Mouse (Mus musculus): ENCODE data around the gene Eral1.
"Not testable (repeated sequence)": the region's sequence is repeated elsewhere in the genome, so short reads cannot be mapped to it uniquely, and the experiment has no call there.

Gene Eral1

GRCm38 (mm10) chr11:78087756-78088281, 7.6 kb upstream of the Eral1 start:
- no peak for DNase-seq (ENCODE audit: low spot score)

- no peak for DNase-seq (ENCODE audit: low spot score)
These were observed 6.8 kb upstream of the Eral1 start for GRCm38 (mm10) chr11:78086925-78087479.

GRCm38 (mm10) chr11:78083595-78083994, 3.4 kb upstream of the Eral1 start:
- DNase-seq (ENCODE audit: low spot score), result no peak

GRCm38 (mm10) chr11:78074666-78075065, 5.5 kb downstream of the Eral1 start:
- no peak for DNase-seq (ENCODE audit: low spot score)

GRCm38 (mm10) chr11:78074277-78074652, 5.9 kb downstream of the Eral1 start:
- no peak for DNase-seq (ENCODE audit: low spot score)

GRCm38 (mm10) chr11:78073577-78074276, 6.5 kb downstream of the Eral1 start:
- no peak for DNase-seq (ENCODE audit: low spot score)

- no peak for DNase-seq (ENCODE audit: low spot score)
These were observed 7.6 kb downstream of the Eral1 start for GRCm38 (mm10) chr11:78072425-78073130.

- no peak for DNase-seq (ENCODE audit: low spot score)
These were observed 8.2 kb downstream of the Eral1 start for GRCm38 (mm10) chr11:78071938-78072337.

GRCm38 (mm10) chr11:78069646-78070045, 10.5 kb downstream of the Eral1 start:
- no peak for DNase-seq (ENCODE audit: low spot score)

GRCm38 (mm10) chr11:78069130-78069529, 11.1 kb downstream of the Eral1 start:
- DNase-seq (ENCODE audit: low spot score), result no peak

GRCm38 (mm10) chr11:78067566-78067965, 12.6 kb downstream of the Eral1 start:
- DNase-seq (ENCODE audit: low spot score), result no peak

GRCm38 (mm10) chr11:78066641-78067040, 13.5 kb downstream of the Eral1 start:
- no peak for DNase-seq (ENCODE audit: low spot score)

GRCm38 (mm10) chr11:78065906-78066305, 14.3 kb downstream of the Eral1 start:
- DNase-seq (ENCODE audit: low spot score), result no peak

- DNase-seq (ENCODE audit: low spot score), result no peak
These were observed 17.6 kb downstream of the Eral1 start for GRCm38 (mm10) chr11:78062563-78062962.

GRCm38 (mm10) chr11:78059833-78060757, 20.1 kb downstream of the Eral1 start:
- DNase-seq (ENCODE audit: low spot score), result peak; percentile 79

GRCm38 (mm10) chr11:78056946-78057345, 23.2 kb downstream of the Eral1 start:
- DNase-seq (ENCODE audit: low spot score), result no peak

GRCm38 (mm10) chr11:78053078-78053477, 27.1 kb downstream of the Eral1 start:
- DNase-seq (ENCODE audit: low spot score), result no peak

- DNase-seq (ENCODE audit: low spot score), result not testable (repeated sequence)
These were observed 31.5 kb downstream of the Eral1 start for GRCm38 (mm10) chr11:78048637-78049036.

- peak; percentile 87 for DNase-seq (ENCODE audit: low spot score)
These were observed 35.4 kb downstream of the Eral1 start for GRCm38 (mm10) chr11:78044758-78045251.

GRCm38 (mm10) chr11:78042290-78042870, 37.8 kb downstream of the Eral1 start:
- not testable (repeated sequence) for DNase-seq (ENCODE audit: low spot score)

GRCm38 (mm10) chr11:78040878-78041277, 39.3 kb downstream of the Eral1 start:
- DNase-seq (ENCODE audit: low spot score), result no peak
